Mouse (Mus musculus): ENCODE data around the gene Thra. TPM values are rescaled to one million over a fixed set of nuclear protein-coding genes. Genes with fewer than 3 reads are reported as not detected.
"Not testable (repeated sequence)": the region's sequence is repeated elsewhere in the genome, so short reads cannot be mapped to it uniquely, and the experiment has no call there.

The Thra gene
- polyA plus RNA-seq, 2 experiments = 55.9 to 157 TPM

GRCm38 (mm10) chr11:98736176-98736575, 4.3 kb upstream of the Thra start:
- Histone ChIP-seq H3K4me2 (replicated peaks; ENCODE audit: low read depth, low read length, severe bottlenecking) (no peak overlapping the region), H3K4me3 (replicated peaks; ENCODE audit: low read length) (no peak overlapping the region), H3K27ac (replicated peaks; ENCODE audit: low read depth, low read length) (no peak overlapping the region), H3K9me3 (ENCODE audit: control insufficient read depth, low read length) (no peaks in the 10 kb centered on the region), H3K9ac (ENCODE audit: low read depth, low read length, severe bottlenecking) (no peak overlapping the region), H3K27me3 (ENCODE audit: control insufficient read depth, insufficient read depth, low read length) (no peaks in the 10 kb centered on the region), H3K4me1 (ENCODE audit: control insufficient read depth, insufficient read depth, low read length) (peaks cover 14% of the 10 kb centered on the region), H3K36me3 (ENCODE audit: control insufficient read depth, insufficient read depth, low read length) (no peaks in the 10 kb centered on the region)
- ATAC-seq (ENCODE audit: low FRiP score, low read depth) (no peak), DNase-seq (ENCODE audit: low spot score) (no peak)
- no peak for TF ChIP-seq POLR2A (IDR thresholded peaks at IDR 0.05; ENCODE audit: borderline replicate concordance, extremely low read depth, insufficient read depth, insufficient read length)
- 76% methylated on average over 1 of the region's 1 CpGs for WGBS

GRCm38 (mm10) chr11:98737220-98737619, 3.2 kb upstream of the Thra start:
- not testable (repeated sequence) for ATAC-seq (ENCODE audit: low FRiP score, low read depth); H3K9me3 ChIP-seq (ENCODE audit: control insufficient read depth, low read length); H3K9ac ChIP-seq (ENCODE audit: low read depth, low read length, severe bottlenecking); DNase-seq (ENCODE audit: low spot score); H3K27ac ChIP-seq (replicated peaks; ENCODE audit: low read depth, low read length); H3K36me3 ChIP-seq (ENCODE audit: control insufficient read depth, insufficient read depth, low read length); H3K27me3 ChIP-seq (ENCODE audit: control insufficient read depth, insufficient read depth, low read length); H3K4me2 ChIP-seq (replicated peaks; ENCODE audit: low read depth, low read length, severe bottlenecking); H3K4me3 ChIP-seq (replicated peaks; ENCODE audit: low read length)
- WGBS = 97% methylated on average over 2 of the region's 2 CpGs
- H3K4me1 ChIP-seq (ENCODE audit: control insufficient read depth, insufficient read depth, low read length) = peaks cover 14% of the 10 kb centered on the region

GRCm38 (mm10) chr11:98738428-98738911, 2.0 kb upstream of the Thra start:
- DNase-seq (ENCODE audit: low spot score) = no peak
- H3K9ac ChIP-seq (ENCODE audit: low read depth, low read length, severe bottlenecking) = no peak overlapping the region
- no peak overlapping the region for H3K27ac ChIP-seq (replicated peaks; ENCODE audit: low read depth, low read length)
- H3K4me3 ChIP-seq (replicated peaks; ENCODE audit: low read length) = no peak overlapping the region
- no peak overlapping the region for H3K4me2 ChIP-seq (replicated peaks; ENCODE audit: low read depth, low read length, severe bottlenecking)
- WGBS = 55% methylated on average over 4 of the region's 4 CpGs
- ATAC-seq (ENCODE audit: low FRiP score, low read depth) = no peak
- H3K4me1 ChIP-seq (ENCODE audit: control insufficient read depth, insufficient read depth, low read length) = peaks cover 21% of the 10 kb centered on the region
- H3K9me3 ChIP-seq (ENCODE audit: control insufficient read depth, low read length) = no peaks in the 10 kb centered on the region
- H3K36me3 ChIP-seq (ENCODE audit: control insufficient read depth, insufficient read depth, low read length) = no peaks in the 10 kb centered on the region
- no peak for TF ChIP-seq POLR2A (IDR thresholded peaks at IDR 0.05; ENCODE audit: borderline replicate concordance, extremely low read depth, insufficient read depth, insufficient read length)
- H3K27me3 ChIP-seq (ENCODE audit: control insufficient read depth, insufficient read depth, low read length) = no peaks in the 10 kb centered on the region

GRCm38 (mm10) chr11:98738925-98739324, 1.5 kb upstream of the Thra start:
- H3K4me2 ChIP-seq (replicated peaks; ENCODE audit: low read depth, low read length, severe bottlenecking) = no peak overlapping the region
- TF ChIP-seq POLR2A (IDR thresholded peaks at IDR 0.05; ENCODE audit: borderline replicate concordance, extremely low read depth, insufficient read depth, insufficient read length) = no peak
- no peak overlapping the region for H3K9ac ChIP-seq (ENCODE audit: low read depth, low read length, severe bottlenecking)
- H3K9me3 ChIP-seq (ENCODE audit: control insufficient read depth, low read length) = no peaks in the 10 kb centered on the region
- H3K27me3 ChIP-seq (ENCODE audit: control insufficient read depth, insufficient read depth, low read length) = no peaks in the 10 kb centered on the region
- no peak overlapping the region for H3K27ac ChIP-seq (replicated peaks; ENCODE audit: low read depth, low read length)
- H3K4me3 ChIP-seq (replicated peaks; ENCODE audit: low read length) = no peak overlapping the region
- no peak for ATAC-seq (ENCODE audit: low FRiP score, low read depth)
- no peak for DNase-seq (ENCODE audit: low spot score)
- peaks cover 26% of the 10 kb centered on the region for H3K4me1 ChIP-seq (ENCODE audit: control insufficient read depth, insufficient read depth, low read length)
- 85% methylated on average over 7 of the region's 9 CpGs for WGBS
- H3K36me3 ChIP-seq (ENCODE audit: control insufficient read depth, insufficient read depth, low read length) = no peaks in the 10 kb centered on the region

GRCm38 (mm10) chr11:98740026-98740392, 429 bp upstream of the Thra start:
- H3K9me3 ChIP-seq (ENCODE audit: control insufficient read depth, low read length) = no peaks in the 10 kb centered on the region
- no peak for DNase-seq (ENCODE audit: low spot score)
- H3K36me3 ChIP-seq (ENCODE audit: control insufficient read depth, insufficient read depth, low read length) = no peaks in the 10 kb centered on the region
- 9% methylated on average over 8 of the region's 8 CpGs for WGBS
- H3K27ac ChIP-seq (replicated peaks; ENCODE audit: low read depth, low read length) = peak overlapping the region; percentile 72
- no peaks in the 10 kb centered on the region for H3K27me3 ChIP-seq (ENCODE audit: control insufficient read depth, insufficient read depth, low read length)
- TF ChIP-seq POLR2A (IDR thresholded peaks at IDR 0.05; ENCODE audit: borderline replicate concordance, extremely low read depth, insufficient read depth, insufficient read length) = no peak
- H3K9ac ChIP-seq (ENCODE audit: low read depth, low read length, severe bottlenecking) = peak overlapping the region; percentile 34; the same call in 1 of the 2 replicates
- H3K4me3 ChIP-seq (replicated peaks; ENCODE audit: low read length) = peak overlapping the region; percentile 91
- no peak for ATAC-seq (ENCODE audit: low FRiP score, low read depth)
- peak overlapping the region; percentile 71 for H3K4me2 ChIP-seq (replicated peaks; ENCODE audit: low read depth, low read length, severe bottlenecking)
- H3K4me1 ChIP-seq (ENCODE audit: control insufficient read depth, insufficient read depth, low read length) = peaks cover 36% of the 10 kb centered on the region

Data from limb, embryonic 14.5 days (tissue).